Mouse (Mus musculus): Measurements from ENCODE around the gene Ncf1.

GRCm38 (mm10) chr5:134221278-134221677 lies 8.1 kb downstream of the Ncf1 start:
- TF ChIP-seq POLR2A (IDR thresholded peaks at IDR 0.05; ENCODE audit: borderline replicate concordance, insufficient read depth, low read length) (no peak), CTCF (IDR thresholded peaks at IDR 0.05; ENCODE audit: borderline replicate concordance, insufficient read depth, low read depth, low read length) (no peak)

All from cerebellum, adult 2 months (tissue).